Mouse (Mus musculus) embryonic fibroblast, embryonic 13.5 days (primary cell): ENCODE data around the gene Arntl.

ENCODE experiments used
- CTCF ChIP-seq: IDR thresholded peaks from 2 replicates; pipeline ENCODE4 v1.5.1; 2011; ENCODE audit warnings: mild to moderate bottlenecking, control low read depth, low read length, moderate library complexity, borderline replicate concordance; ENCODE audit not compliant: insufficient read depth
- POLR2A ChIP-seq: IDR thresholded peaks from 2 replicates; pipeline ENCODE4 v1.6.1; 2011; ENCODE audit warnings: low read depth, mild to moderate bottlenecking, control low read depth, low read length, moderate library complexity

GRCm38 (mm10) chr7:113251554-113251953 is 44.3 kb downstream of the Arntl start:
- no peak for TF ChIP-seq POLR2A
- no peak for TF ChIP-seq CTCF
